Mouse (Mus musculus): Measurements from ENCODE around the gene Atrnl1. TPM values are rescaled to one million over a fixed set of nuclear protein-coding genes. Genes with fewer than 3 reads are reported as not detected.

Atrnl1 gene
- 10 to 100 TPM; 27.7 to 33.6 (median 30.5) TPM for total RNA-seq (2022)

DNA sequence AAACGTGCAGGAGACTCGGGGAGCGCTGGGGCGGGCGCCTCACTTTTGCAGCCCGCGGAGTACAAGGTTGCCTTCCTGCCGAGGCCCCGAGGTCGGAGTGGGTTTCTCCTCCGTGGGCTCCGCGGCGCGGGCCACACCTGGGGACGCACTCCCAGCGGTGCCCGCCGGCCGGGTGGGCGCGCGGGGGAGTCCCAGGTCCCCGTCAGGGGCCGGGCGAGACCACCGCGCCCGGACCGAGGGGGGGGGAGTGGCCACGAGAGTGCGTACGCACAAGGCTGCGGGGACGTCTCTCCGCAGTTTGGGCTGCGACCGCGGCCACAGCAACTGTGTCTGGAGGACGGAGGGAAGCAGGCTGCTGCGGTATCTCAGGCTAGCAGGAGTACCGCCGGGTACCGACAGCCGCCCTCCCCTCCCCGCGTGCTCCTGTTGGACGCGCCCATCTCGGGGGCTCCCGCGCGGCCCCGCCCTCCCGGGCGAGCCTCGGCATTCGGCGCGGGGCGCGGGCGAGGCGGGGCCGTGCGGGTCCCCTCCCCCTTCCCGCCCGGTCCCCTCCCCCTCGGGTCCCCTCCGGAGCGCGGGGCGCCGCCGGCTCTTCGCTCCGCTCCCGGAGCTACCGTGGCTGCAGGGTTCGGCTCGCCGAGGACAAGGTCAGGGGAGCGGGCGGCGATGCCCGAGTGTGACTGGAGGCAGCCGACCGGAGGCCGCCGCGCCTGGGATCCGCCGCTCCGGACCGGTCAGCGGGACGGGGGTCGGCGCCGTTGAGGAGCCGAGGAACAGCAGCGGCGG is at the start of gene Atrnl1:
TSS of gene Atrnl1 (plus strand) at position 559 of the 786 bp plus-strand sequence.
- peak; percentile 77 for DNase-seq

GRCm38 (mm10) chr19:57561486-57561885 is 49.3 kb upstream of the Atrnl1 start:
- DNase-seq: no peak

- DNase-seq: no peak
Measured at GRCm38 (mm10) chr19:57569040-57569439, 41.8 kb upstream of the Atrnl1 start.

- no peak for DNase-seq
Measured at GRCm38 (mm10) chr19:57572360-57573237, 38.2 kb upstream of the Atrnl1 start.

GRCm38 (mm10) chr19:57573470-57573869 is 37.4 kb upstream of the Atrnl1 start:
- DNase-seq: no peak

- DNase-seq: no peak
Measured at GRCm38 (mm10) chr19:57575027-57575426, 35.8 kb upstream of the Atrnl1 start.

GRCm38 (mm10) chr19:57576836-57577235 is 34.0 kb upstream of the Atrnl1 start:
- DNase-seq: no peak

DNA sequence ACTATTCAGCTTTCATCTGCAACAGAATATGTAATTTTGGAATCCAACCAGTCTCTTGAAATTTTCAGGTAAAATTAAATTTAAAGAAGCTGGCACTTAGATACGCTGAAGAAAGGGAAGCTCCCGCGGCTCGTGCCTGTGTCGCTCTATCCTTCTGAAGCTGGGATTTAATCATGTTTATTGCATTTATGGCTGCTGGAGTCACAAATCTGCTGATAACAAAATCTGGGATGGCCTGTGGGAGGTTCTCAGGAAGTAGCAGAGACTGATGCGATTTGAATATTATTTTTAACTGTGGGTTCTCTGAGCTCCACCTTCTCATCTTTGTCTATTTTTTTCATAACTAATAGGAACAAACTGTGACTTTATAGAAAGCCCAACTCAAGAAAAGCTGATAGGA is 33.6 kb upstream of the Atrnl1 start:
- DNase-seq: no peak

DNA sequence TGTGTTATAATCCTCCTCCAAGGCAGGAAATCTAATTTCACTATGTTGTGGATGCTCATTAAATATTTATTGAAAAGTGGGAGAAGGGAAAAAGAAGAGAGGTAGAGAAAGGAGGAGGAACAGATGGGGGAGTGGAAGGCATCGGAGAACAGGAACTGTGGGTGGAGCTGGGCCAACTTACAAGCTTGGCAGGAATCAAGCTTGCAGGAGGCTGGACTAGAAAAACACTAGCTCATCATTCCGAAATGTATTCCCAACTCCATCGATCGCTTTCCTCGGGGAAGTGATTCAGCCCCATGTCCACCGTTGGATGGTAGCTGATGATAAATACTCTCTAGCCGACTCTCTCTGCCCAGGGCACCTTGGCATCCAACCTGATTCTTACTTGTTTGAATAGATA is 29.9 kb upstream of the Atrnl1 start:
- DNase-seq: no peak

DNA sequence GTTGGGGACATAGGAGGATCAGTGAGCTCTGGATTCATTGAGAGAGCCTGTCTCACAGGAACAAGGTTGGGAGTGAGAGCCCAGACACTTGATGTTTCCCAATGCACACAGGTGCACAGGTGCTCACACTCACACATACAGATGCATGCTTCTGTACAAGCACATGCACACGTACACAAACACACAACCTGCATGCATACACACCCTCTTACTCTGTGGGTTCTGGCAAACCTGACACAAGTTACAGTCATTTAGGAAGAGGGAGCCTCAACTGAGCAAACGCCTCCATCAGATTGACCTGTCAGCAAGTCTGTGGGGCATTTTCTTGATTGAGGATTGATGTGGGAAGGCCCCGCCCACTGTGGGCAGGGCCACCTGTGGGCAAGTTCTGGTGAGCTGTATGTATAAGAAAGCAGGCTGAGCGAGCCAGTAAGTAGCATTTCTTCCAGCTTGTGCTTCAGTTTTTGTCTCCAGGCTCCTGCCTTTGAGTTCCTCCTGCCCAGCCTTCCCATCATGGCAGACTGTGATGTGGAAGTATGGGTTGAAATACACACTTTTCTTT is 25.5 kb upstream of the Atrnl1 start:
- DNase-seq: no peak

DNA sequence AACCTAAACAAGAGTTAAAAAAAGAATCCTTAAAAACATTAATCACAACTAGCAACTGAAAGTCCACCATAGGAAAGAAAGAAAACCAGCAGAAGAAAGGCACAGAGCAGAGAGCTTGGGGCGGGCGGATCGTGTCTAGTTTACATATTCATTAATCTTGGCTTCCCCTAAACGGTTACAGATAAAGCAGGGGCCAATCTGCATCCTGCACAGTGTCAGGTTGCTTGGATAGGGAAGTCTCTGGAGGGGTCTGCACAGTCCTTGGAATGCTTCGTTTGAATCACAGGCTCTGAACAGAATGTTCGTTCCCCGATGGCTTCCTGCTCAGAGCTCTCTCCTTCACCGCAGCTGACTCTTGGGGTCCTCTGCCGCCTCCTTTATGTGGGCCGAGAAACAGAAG is 24.7 kb upstream of the Atrnl1 start:
- no peak for DNase-seq

DNA sequence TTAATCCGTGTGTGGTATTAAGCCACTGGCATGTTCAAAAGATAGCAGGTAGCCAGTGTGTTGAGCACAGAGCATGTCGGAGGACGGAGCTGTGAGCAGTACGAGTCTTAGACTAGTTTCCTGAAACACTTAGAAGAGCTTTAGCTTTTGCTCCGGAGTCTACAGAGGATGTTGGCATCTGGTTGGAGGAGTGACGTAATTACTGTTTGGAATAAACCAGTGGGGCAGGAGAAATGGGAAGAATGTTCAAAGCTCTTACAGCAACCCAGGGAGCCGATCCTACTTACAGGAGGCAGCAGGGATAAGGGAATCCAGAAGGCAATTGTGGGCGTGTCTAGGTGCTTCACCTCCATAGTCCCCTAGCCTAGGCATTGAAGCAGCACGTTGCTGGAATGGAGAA is 21.3 kb upstream of the Atrnl1 start:
- DNase-seq: no peak

DNA sequence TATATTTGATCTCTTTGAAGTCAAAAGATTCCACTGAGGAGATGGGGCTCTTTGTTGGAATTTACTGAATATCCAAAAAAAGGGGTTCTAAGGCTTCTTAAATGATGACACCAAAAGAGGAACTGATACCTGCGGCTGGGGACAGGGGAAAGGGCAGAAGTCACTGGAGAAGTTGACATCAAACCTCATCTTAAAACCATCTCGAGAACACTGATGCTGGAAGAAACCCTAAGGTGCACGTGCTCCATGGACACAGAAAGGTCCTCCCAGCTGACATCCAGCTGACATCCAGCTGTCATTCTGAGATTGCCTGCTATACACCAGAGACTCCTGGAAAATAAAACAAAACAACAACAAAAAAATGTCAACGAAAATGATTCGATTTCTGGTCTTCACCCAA is 19.9 kb upstream of the Atrnl1 start:
- DNase-seq: no peak

DNA sequence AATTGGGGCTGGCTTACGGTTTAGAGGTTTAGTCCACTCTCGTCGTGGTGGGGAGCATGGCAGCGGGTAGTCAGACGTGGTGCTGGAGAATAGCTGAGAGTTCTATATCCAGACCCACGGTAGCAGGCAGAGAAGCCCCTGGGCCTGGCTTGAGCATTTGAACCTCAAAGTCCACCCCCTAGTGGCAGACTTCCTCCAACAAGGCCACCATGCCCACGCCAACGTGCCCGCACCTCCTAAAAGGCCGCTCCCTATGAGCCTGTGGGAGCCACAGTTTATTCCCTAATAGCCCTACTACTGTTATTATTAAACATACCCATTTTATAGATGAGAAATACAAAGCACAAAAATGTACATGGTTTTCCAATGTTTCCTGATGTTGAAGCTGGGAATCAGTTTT is 19.2 kb upstream of the Atrnl1 start:
- no peak for DNase-seq

- DNase-seq: no peak
Measured at GRCm38 (mm10) chr19:57592355-57592754, 18.5 kb upstream of the Atrnl1 start.

GRCm38 (mm10) chr19:57599126-57599525 is 11.7 kb upstream of the Atrnl1 start:
- DNase-seq: no peak

GRCm38 (mm10) chr19:57600233-57600929 is 10.5 kb upstream of the Atrnl1 start:
- DNase-seq: no peak

- no peak for DNase-seq
Measured at GRCm38 (mm10) chr19:57600930-57601328, 9.9 kb upstream of the Atrnl1 start.

DNA sequence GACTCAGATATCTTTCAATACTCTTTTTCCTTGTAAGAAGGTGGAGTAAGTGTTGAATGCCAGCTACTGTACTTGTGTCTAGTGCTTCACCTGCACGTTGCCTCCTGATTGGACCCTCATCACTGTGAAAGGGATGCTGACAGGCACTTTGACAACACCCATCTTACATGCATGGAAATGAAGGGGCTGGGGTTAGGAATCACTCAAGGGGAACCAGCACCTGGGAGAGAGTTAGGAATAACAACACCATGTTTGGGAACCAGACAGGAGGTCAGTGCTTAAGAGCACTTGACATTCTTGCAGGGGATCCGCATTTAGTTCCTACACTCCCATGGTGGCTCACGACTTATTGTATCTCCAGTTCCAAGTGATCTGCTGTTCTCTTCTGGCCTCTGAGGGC is 7.2 kb upstream of the Atrnl1 start:
- DNase-seq: no peak

DNA sequence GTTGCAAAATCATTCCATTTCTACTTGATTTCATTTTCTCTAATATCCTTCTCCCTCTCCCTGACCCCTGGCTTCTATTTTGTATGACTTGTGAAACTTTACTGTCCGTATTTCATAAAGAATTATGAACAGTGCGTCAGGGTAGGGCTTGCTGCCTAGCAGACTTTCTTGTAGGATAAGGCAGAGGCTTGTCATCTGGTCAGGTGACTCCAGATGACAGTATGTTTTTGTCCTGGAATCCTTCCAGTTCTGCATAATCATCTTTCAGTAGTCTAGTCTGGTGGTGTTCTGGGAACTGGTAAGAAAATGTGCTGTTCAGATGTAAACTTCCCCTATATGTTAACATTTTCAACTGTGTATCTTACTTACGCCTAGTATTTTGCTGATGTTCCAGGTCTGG is 4.9 kb upstream of the Atrnl1 start:
- DNase-seq: no peak

- DNase-seq: no peak
Measured at GRCm38 (mm10) chr19:57606351-57606750, 4.5 kb upstream of the Atrnl1 start.

GRCm38 (mm10) chr19:57609361-57610057 is 1.3 kb upstream of the Atrnl1 start:
- peak; percentile 43 for DNase-seq

All from adrenal gland, adult 8-10 months (tissue).